Mouse (Mus musculus) heart, adult 2 months (tissue): ENCODE results near the gene Bscl2.

Experiments used
- CTCF ChIP-seq: fragments of 200-600 bp; IDR thresholded peaks from 2 replicates; pipeline ENCODE4 v1.8.1; 2022; ENCODE audit warnings: antibody characterized with exemption, mild to moderate bottlenecking, moderate library complexity
- EP300 ChIP-seq: fragments of 200-500 bp; IDR thresholded peaks from 2 replicates; pipeline ENCODE4 v1.6.1; 2011; ENCODE audit warnings: low read depth, low read length, control low read depth; ENCODE audit not compliant: insufficient read depth
- POLR2A ChIP-seq: fragments of 200-500 bp; IDR thresholded peaks from 2 replicates; pipeline ENCODE4 v1.6.1; 2011; ENCODE audit warnings: mild to moderate bottlenecking, low read depth, low read length, control low read depth; ENCODE audit not compliant: insufficient read depth

DNA sequence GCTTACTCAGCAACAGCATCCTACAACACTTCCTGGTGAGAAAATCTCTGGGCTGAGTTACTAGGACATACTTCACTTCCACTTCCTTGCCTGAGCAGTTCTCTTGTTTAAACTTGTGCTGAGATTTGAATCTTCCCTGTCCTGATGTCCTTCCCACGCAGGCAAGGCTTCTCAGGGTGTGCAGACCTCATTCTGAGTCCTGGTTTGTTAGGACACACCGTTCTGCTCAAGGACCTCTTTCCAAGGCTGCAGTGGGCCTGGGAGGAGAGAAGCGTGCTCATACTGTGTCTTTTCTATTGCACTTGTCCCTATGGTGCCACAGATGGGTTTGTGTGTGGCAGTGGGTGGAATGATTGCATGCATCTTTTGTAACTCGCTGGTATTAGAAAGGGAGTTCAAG lies 4.3 kb upstream of the Bscl2 start:
- TF ChIP-seq CTCF (no peak), EP300 (no peak), POLR2A (0 out of 2 replicates have a peak, but pooled peaks have one; percentile 8)
